Mouse (Mus musculus) liver, embryonic 11.5 days (tissue): ENCODE measurements at regions not wholly inside any gene's neighbourhood (a gene's known extent, or its start where the extent isn't known, plus 50 kb on each side); places are given as distances from the start of the nearest gene placed in this dataset.

ENCODE experiments used
- ATAC-seq: fragments of 200-750 bp; cut with Nextera tagmentation; replicated peaks from 2 replicates; pipeline ENCODE4 v1.8.0; 2017; ENCODE audit warnings: moderate number of reproducible peaks, mild to moderate bottlenecking, moderate TSS enrichment, moderate library complexity; ENCODE audit not compliant: low FRiP score
- DNase-seq: peaks from one replicate; pipeline ENCODE4 v3.0.0-alpha.2; 2017; ENCODE audit warnings: low spot score
- H3K27ac ChIP-seq: fragments of 300-500 bp; sonication (generic); 2 replicates; pipeline ENCODE4 v1.5.1; 2014; ENCODE audit warnings: mild to moderate bottlenecking, low read depth, low read length, control low read depth
- H3K27me3 ChIP-seq: fragments of 300-500 bp; sonication (generic); replicated peaks from 2 replicates; pipeline ENCODE4 v1.6.1; 2014; ENCODE audit warnings: low read length, mixed read lengths; ENCODE audit not compliant: control insufficient read depth, insufficient read depth
- H3K36me3 ChIP-seq: fragments of 300-500 bp; sonication (generic); 2 replicates; pipeline ENCODE4 v1.6.1; 2014; ENCODE audit warnings: mild to moderate bottlenecking, low read length, moderate library complexity, mixed read lengths; ENCODE audit not compliant: control insufficient read depth, insufficient read depth
- H3K4me1 ChIP-seq: fragments of 300-500 bp; sonication (generic); replicated peaks from 2 replicates; pipeline ENCODE4 v1.6.1; 2014; ENCODE audit warnings: low read length, mixed read lengths; ENCODE audit not compliant: control insufficient read depth, insufficient read depth
- H3K4me2 ChIP-seq: fragments of 300-500 bp; sonication (generic); 2 replicates; pipeline ENCODE4 v1.6.1; 2014; ENCODE audit warnings: mild to moderate bottlenecking, control low read depth, moderate library complexity
- H3K4me3 ChIP-seq: fragments of 300-500 bp; sonication (generic); 2 replicates; pipeline ENCODE4 v1.5.1; 2014; ENCODE audit warnings: low read depth, low read length, control low read depth
- H3K9ac ChIP-seq: fragments of 300-500 bp; sonication (generic); 2 replicates; pipeline ENCODE4 v1.6.1; 2014; ENCODE audit warnings: low read depth, low read length, control low read depth
- H3K9me3 ChIP-seq: fragments of 300-500 bp; sonication (generic); 2 replicates; pipeline ENCODE4 v1.6.1; 2016; ENCODE audit warnings: low read length, inconsistent platforms, mixed read lengths; ENCODE audit not compliant: control insufficient read depth
- WGBS: fragments of 180-500 bp; shearing (Covaris S2); extraction: QIAGEN DNeasy Blood & Tissue Kit; methylation state at CpG from one replicate; pipeline ENCODE4 v1.1.7; 2014; 5-methylcytosine and 5-hydroxymethylcytosine counted together

DNA sequence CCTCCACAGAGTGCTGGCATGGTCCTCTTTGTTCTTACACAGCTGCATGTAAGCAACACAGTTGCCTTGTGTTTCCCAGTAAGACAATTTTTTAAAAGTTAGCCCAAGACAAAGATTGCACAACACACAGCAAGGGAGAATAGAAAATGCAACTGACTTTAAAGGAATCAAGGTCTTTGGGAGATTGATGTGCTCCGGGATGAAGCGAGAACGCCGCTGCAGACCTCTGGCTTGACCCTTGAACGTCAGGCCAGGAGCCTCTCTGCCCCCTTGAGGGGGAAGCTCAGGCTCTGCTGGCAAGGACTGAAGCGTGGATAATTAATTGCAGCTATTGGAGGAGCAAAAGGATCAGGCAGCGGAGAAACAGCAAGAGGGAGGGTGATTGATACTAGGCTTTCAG, 336.4 kb downstream of the Tcerg1l start:
- Histone ChIP-seq H3K9me3 (no peaks in the 10 kb centered on the region), H3K27ac (no peak overlapping the region), H3K36me3 (no peaks in the 10 kb centered on the region), H3K9ac (no peak overlapping the region), H3K27me3 (no peaks in the 10 kb centered on the region), H3K4me3 (no peak overlapping the region), H3K4me2 (no peak overlapping the region), H3K4me1 (no peaks in the 10 kb centered on the region)
- 58% methylated on average over 7 of the region's 7 CpGs for WGBS
- DNase-seq (no peak), ATAC-seq (no peak)

- H3K27me3 ChIP-seq = no peaks in the 10 kb centered on the region
- no peak overlapping the region for H3K4me3 ChIP-seq
- no peak overlapping the region for H3K9ac ChIP-seq
- no peak for ATAC-seq
- 82% methylated on average over 4 of the region's 4 CpGs for WGBS
- no peaks in the 10 kb centered on the region; the same call in 1 of the 2 replicates for H3K9me3 ChIP-seq
- no peaks in the 10 kb centered on the region for H3K4me1 ChIP-seq
- no peak for DNase-seq
- no peak overlapping the region for H3K4me2 ChIP-seq
- no peak overlapping the region for H3K27ac ChIP-seq
- H3K36me3 ChIP-seq = no peaks in the 10 kb centered on the region
These were observed 330.6 kb downstream of the Tcerg1l start for GRCm38 (mm10) chr7:138066921-138067320.

DNA sequence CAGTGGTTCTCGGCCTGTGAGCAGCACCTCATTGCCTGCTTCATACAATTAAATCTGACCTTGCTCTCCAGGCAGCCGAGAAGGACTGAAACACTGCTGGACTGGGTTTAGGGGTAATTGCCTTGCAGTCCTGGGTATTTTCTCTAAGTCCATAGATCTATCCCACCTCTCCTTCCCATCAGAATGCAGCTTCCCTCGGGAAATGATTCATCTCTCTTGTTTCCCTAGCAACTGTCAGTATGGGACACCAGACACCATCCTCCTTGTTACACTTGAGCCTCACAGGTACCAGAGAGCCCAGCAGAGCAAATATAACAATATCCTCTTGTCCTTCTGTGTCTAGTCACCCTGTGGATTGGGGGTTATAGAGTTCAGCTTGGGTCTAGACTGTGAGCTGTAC, 322.3 kb downstream of the Tcerg1l start:
- H3K9ac ChIP-seq = no peak overlapping the region
- H3K27me3 ChIP-seq = no peaks in the 10 kb centered on the region
- H3K4me1 ChIP-seq = no peaks in the 10 kb centered on the region
- 54% methylated on average over 3 of the region's 3 CpGs for WGBS
- H3K4me3 ChIP-seq = no peak overlapping the region
- H3K9me3 ChIP-seq = no peaks in the 10 kb centered on the region
- DNase-seq = no peak
- H3K36me3 ChIP-seq = no peaks in the 10 kb centered on the region
- no peak overlapping the region for H3K4me2 ChIP-seq
- H3K27ac ChIP-seq = no peak overlapping the region
- no peak for ATAC-seq

- no peak overlapping the region for H3K9ac ChIP-seq
- H3K27me3 ChIP-seq = no peaks in the 10 kb centered on the region
- no peaks in the 10 kb centered on the region for H3K9me3 ChIP-seq
- H3K4me2 ChIP-seq = no peak overlapping the region
- 19% methylated on average over 5 of the region's 5 CpGs for WGBS
- H3K36me3 ChIP-seq = no peaks in the 10 kb centered on the region
- DNase-seq (peak; percentile 71), ATAC-seq (0 out of 2 replicates have a peak, but pooled peaks have one; percentile 43)
- no peak overlapping the region for H3K4me3 ChIP-seq
- no peak overlapping the region for H3K27ac ChIP-seq
- H3K4me1 ChIP-seq = no peaks in the 10 kb centered on the region
These were observed 313.6 kb downstream of the Tcerg1l start for GRCm38 (mm10) chr7:138083980-138084379.

- WGBS = 61% methylated on average over 7 of the region's 7 CpGs
- ATAC-seq = no peak
- H3K9ac ChIP-seq = no peak overlapping the region
- no peak overlapping the region for H3K4me3 ChIP-seq
- H3K9me3 ChIP-seq = no peaks in the 10 kb centered on the region
- no peak overlapping the region for H3K27ac ChIP-seq
- H3K36me3 ChIP-seq = no peaks in the 10 kb centered on the region
- H3K4me2 ChIP-seq = no peak overlapping the region
- no peaks in the 10 kb centered on the region for H3K4me1 ChIP-seq
- no peak for DNase-seq
- H3K27me3 ChIP-seq = no peaks in the 10 kb centered on the region
These were observed 289.9 kb downstream of the Tcerg1l start for GRCm38 (mm10) chr7:138107471-138108210.

DNA sequence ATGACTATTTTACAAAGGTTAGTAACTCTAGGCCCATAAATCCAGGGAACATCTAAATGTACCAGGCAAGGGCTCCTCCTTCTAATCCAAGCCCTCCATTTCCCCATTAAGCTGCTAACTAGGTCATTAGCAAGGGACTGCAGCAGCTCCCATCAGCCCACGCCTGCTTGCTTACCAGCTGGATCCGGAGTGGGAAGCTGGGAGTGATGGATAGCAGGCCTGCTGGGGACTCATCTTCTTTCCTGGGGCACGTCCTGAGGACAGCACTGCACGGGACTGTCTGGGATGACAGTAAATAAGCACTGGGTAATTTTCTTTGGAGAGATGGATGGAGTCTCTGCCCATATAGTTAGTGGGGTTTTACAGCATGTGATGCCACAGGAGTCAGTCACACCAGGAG, 276.0 kb downstream of the Tcerg1l start:
- Histone ChIP-seq H3K36me3 (no peaks in the 10 kb centered on the region), H3K4me1 (no peaks in the 10 kb centered on the region), H3K9me3 (no peaks in the 10 kb centered on the region), H3K27me3 (no peaks in the 10 kb centered on the region), H3K9ac (no peak overlapping the region), H3K4me2 (no peak overlapping the region), H3K27ac (no peak overlapping the region), H3K4me3 (no peak overlapping the region)
- WGBS = 34% methylated on average over 4 of the region's 4 CpGs
- ATAC-seq = no peak
- no peak for DNase-seq

DNA sequence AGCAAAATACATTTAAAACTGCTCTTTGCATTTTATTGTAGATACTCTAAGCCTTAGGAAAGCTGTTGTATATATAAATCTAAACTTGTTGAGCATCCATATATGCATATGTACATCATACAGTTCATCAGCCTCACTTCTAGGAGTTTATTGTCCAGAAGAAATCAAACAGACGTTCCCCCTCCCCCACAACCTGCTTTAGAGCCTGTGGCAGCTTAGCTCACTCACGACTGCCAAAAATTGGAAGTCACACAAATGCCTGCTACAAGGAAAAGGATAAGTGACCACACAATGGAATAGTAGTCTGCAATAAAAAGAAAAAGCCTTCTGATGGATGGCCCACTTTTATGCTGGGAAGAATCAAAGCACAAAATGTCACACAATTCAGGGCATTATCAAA, 267.8 kb downstream of the Tcerg1l start:
- Histone ChIP-seq H3K4me3 (no peak overlapping the region), H3K9ac (no peak overlapping the region), H3K4me1 (no peaks in the 10 kb centered on the region), H3K27ac (no peak overlapping the region), H3K4me2 (no peak overlapping the region), H3K27me3 (no peaks in the 10 kb centered on the region), H3K9me3 (no peaks in the 10 kb centered on the region), H3K36me3 (no peaks in the 10 kb centered on the region)
- ATAC-seq (no peak), DNase-seq (no peak)
- 60% methylated on average over 2 of the region's 2 CpGs for WGBS

DNA sequence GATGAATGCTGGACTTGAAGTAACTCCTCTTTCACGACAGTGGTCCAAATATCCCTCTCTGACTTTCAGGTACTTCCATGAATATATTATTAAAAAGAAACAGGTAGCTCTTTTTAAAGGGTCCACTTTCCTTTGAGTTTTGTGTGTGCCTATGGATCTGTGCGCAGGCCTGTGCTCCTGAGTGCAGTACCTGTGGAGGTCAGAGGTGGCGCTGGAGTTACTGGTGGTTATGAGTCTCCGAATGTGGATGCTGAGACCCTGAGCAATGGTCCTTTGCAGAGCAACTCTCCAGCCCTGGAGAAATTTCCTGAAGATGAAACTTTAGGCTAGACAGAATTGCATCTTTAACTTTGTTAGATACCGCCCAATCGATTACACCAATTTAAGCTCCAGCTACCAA, 264.1 kb downstream of the Tcerg1l start:
- Histone ChIP-seq H3K27me3 (no peaks in the 10 kb centered on the region), H3K9ac (no peak overlapping the region), H3K4me1 (no peaks in the 10 kb centered on the region), H3K4me3 (no peak overlapping the region), H3K4me2 (no peak overlapping the region), H3K36me3 (no peaks in the 10 kb centered on the region), H3K27ac (no peak overlapping the region), H3K9me3 (no peaks in the 10 kb centered on the region)
- no peak for DNase-seq
- ATAC-seq = no peak
- WGBS = 86% methylated on average over 6 of the region's 6 CpGs

GRCm38 (mm10) chr7:138137934-138138333, 259.6 kb downstream of the Tcerg1l start:
- H3K4me1 ChIP-seq = no peaks in the 10 kb centered on the region
- ATAC-seq (no peak), DNase-seq (no peak)
- H3K9me3 ChIP-seq = no peaks in the 10 kb centered on the region
- no peaks in the 10 kb centered on the region for H3K36me3 ChIP-seq
- H3K27ac ChIP-seq = no peak overlapping the region
- 50% methylated on average over 1 of the region's 1 CpGs for WGBS
- no peak overlapping the region for H3K4me2 ChIP-seq
- no peak overlapping the region for H3K9ac ChIP-seq
- no peak overlapping the region for H3K4me3 ChIP-seq
- H3K27me3 ChIP-seq = no peaks in the 10 kb centered on the region
